Mouse (Mus musculus): ENCODE measurements at regions not wholly inside any gene's neighbourhood (a gene's known extent, or its start where the extent isn't known, plus 50 kb on each side); places are given as distances from the start of the nearest gene placed in this dataset.
"Not testable (repeated sequence)": the region's sequence is repeated elsewhere in the genome, so short reads cannot be mapped to it uniquely, and the experiment has no call there.

DNA sequence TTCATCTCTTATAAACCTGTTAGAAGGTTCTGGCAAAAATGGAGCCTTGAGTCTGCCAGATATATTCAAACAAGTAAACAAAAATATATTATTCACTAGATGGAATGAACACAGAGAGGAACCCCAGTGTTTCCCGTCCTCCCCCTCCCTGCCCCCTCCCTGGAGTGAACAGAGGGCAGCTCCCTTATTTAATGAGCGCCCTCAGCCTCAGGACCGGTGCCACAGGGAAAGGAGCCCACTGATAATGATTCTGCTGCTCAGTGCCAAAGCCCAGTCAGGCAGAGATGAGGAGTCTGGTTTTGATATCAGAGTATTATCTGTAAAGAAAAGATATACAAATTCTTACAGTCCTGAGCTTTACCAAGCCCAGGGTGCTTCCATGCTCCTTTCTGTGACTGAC lies 134.4 kb upstream of the Tmc3 start:
- intact Hi-C loops (cut with DNase I) = no loop called here
- no peak for DNase-seq

DNA sequence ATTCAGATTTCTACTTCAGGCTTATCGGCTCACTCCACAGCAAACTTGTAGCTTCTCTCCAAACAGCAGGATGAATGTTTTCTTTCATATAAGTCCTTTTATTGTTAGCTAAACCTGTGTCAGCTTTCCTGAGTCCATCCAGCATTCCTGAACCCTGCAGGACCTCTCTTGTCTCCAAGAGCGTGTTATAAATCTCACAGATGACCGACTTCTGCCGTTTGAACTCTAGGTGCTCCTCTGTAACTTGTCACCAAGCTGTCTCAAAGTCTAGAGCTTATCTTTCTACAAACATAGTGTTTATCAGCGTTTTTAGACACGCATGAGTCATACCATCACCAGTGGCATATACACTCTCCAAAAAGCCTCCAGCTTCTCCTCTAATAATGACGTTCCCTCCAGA lies 132.4 kb upstream of the Tmc3 start:
- intact Hi-C loops (cut with DNase I) = no loop called here
- no peak for DNase-seq

DNA sequence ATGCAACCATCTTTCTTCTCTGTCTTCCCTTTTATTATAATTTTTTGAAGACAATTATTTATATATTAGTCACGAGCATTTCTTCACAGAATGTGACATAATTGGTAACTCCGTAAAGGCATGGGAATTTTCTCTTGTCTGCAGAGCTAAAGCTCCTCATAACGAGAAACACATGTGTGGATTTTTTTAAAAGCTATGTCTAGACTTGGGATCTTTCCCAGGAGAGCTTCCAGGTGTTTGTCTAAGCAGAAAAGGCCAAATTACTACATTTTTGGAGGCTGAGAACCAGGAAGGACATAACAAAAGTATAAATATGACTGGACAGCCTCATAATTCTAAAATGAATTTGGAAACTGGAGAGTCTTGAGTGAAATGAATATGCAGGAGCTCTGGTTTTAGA lies 125.2 kb upstream of the Tmc3 start:
- DNase-seq = no peak
- intact Hi-C loops (cut with DNase I) = no loop called here

DNA sequence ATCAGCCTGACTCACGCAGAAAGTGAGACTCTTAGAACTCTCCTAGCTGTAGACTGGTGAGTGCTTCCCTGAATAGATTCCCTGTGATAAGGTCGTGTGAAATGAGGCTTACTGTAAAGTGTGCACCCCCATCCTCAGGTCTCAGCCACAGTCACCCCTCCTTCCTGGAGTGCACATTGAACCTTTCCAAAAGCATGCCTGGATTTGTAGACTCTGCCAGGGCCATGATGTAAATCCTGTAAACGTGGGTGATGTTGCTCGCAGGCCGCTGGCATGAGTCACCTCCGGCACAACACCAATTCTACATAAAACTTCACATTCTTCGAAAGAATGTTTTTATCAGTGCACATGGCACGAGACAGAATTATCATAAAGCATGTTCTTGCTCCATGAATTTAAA lies 117.7 kb upstream of the Tmc3 start:
- intact Hi-C loops (cut with DNase I) = no loop called here
- DNase-seq = no peak

DNA sequence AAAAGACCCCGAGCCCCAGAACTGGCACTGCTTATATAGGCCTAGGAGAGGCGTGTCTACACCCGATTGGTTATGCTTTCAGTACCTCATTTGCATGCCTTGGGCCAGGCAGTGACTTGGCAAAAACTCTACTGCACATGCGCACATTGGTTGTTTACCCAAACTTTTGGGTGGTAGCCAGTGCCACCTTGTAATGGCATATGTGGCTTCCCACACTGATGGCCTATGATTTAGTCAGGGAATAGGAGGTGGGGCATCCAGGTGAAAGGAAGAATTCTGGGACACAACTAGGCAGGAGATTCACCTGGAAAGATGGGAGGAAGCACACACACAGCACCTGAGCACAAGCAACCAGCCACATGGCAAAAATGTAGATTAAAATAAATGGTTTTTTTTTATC lies 114.9 kb upstream of the Tmc3 start:
- DNase-seq; intact Hi-C loops (cut with DNase I): not testable (repeated sequence)

DNA sequence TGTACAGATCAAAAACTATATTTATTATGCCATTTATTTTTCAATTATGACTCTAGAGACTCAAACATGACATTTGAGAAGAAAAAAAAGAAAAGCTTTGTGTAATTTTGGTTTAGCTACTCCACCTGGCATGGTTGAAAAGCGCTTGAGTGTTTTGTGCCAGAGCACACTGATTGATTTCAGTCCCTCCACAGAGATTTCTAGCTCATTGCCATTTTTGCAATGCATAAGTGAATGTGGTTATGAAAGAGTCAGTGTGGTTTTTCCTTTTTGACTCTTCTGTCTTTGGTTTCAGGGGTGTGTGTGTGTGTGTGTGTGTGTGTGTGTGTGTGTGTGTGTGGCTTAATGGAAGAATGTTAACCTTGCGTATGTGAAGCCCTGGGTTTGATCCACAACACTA lies 113.6 kb upstream of the Tmc3 start:
- intact Hi-C loops (cut with DNase I) = no loop called here
- no peak for DNase-seq

DNA sequence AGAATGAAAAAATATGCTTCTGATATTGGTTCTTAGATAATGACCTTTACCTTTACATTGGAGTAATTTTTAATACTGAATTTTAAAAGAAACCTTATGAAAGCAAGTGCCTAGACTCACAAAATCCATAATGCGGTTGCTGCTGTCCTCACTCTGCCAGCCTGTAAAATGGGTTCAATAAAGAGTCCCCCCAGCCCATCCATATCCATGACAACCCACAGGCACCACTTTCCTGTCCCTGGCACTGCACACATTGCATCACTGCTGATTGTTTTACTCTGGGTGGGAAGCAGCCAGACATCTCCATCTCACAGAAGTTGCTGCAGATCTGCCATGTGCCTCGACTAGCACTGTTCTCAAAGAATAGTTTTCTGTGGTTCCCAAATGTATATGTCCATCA lies 110.3 kb upstream of the Tmc3 start:
- DNase-seq = no peak
- intact Hi-C loops (cut with DNase I) = no loop called here

DNA sequence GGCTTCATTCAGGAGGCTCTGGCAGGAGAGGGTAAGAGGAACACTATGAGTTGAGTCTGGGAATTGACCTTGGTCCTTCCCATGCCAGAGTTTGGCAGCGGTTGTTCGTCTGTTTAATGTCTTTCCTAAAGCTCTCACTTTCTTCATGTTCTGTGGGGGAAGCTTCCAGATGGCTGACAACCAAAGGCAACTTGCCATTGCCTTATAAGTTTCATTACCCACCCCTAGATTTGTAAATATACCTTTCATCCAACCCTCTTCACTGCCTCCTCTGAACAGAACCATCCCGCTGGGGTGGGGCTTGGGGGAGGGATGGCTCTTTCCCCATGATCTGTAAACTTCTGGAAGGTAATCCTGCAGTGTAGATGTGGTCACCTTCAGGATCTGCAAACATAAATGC lies 109.7 kb upstream of the Tmc3 start:
- intact Hi-C loops (cut with DNase I) = no loop called here
- no peak for DNase-seq

DNA sequence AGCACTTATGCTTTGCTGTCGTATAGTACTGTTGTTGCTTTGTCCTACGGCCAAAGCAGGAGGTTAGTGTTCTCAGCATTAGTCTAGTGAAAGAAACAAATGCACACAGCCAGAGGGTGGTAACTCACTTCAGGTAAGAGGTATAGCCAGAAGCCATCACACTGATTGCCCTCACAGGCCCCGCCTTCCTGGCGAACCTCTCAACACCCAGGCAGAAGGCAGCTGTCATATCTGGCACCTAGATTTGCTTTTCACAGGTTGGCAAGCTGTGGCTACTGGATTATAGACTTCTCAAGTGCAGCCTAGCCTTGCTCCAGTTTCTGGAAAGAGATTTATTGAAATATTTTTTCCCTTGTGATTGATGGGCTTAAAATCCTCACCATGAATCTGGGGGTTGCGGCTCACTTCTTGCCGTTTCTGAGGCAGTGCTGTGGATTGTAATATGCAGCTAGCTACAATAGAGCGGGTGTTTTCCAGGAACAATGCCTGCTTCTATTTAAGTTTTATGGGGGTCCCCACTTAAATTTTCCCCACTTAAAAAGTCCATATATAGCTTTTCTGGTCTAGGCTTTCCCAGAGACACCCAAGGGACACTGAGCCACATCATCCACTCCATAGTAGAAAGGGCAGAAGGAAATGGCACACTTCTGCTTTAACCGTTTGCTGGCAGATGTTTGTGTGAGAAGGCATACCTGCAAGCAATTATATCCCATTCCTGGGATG lies 109.1 kb upstream of the Tmc3 start:
- no peak for DNase-seq
- intact Hi-C loops (cut with DNase I) = no loop called here

DNA sequence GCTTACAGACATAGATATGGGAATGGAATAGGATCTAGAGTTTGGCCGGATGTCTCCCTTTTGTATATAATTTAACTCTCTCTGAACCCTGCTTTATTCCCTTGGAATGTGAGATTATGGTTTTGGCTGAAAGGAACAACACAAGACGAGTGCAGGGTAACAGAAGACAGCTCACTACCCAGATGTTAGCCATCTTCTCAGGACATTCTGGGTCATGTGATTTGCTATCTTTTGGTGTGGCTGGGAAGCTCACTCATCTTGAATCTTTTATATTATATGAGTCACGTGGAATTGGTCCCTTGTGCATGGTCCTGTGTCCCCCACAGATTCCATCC lies 108.6 kb upstream of the Tmc3 start:
- DNase-seq = no peak
- intact Hi-C loops (cut with DNase I) = no loop called here

DNA sequence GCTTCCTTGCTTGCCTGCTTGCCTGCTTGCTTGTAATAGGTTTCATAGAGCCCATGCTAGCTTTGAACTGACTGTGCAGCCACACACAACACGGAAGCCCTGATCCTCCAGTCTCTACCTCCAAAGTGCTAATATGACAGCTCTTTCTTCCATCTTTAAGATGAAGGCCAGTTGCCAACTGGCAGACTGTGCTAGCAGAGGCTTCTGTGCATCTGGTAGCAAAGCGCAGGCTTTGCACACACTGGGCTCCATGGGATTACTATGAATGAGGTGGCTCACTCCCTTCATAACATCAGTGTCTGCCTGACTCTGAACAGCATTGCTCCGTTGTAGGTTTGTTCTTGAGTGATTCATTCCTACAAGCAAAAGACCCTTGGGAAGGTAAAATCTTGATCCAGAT lies 107.9 kb upstream of the Tmc3 start:
- intact Hi-C loops (cut with DNase I) = no loop called here
- no peak for DNase-seq

DNA sequence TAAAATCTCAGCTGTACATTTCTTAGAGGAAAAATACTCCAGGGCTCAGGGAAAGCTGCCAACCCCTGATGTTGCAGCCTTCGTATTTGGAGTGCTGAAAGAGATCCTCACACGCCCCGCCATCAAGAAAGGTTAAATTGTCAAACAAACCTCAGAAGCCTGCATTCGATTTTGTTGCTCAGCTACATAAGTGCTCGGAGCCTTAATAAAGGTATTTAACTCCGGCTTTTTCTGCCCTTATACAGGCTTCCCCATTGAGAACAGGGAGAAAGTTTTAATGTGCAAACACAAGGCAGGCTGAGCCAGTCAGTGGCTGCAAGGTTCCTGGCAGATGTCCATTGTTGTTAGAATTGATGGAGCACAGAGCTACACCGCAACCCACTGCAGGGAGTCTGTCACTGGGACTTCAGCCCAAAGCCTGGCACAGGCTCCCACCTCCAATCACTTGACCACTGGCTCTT lies 107.0 kb upstream of the Tmc3 start:
- intact Hi-C loops (cut with DNase I) = no loop called here
- no peak for DNase-seq

DNA sequence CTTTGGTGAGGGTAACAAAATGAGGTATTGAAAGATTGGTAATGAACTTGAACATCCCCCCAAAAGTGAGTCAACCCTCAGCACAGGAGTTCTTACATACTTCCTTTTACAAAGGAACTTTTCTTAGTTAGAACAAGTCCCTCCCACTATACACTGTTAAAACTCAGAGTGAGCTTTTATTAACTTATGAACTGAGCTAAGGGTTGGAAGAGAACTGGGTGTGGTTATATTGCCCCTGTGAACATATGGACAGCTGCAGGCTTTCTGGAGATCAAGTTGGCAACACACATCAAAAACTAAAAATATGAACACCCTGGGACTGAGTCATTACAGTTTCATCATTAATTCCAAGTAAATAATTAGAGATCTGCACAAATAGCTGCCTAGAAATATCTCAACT lies 103.1 kb upstream of the Tmc3 start:
- no peak for DNase-seq
- intact Hi-C loops (cut with DNase I) = no loop called here

DNA sequence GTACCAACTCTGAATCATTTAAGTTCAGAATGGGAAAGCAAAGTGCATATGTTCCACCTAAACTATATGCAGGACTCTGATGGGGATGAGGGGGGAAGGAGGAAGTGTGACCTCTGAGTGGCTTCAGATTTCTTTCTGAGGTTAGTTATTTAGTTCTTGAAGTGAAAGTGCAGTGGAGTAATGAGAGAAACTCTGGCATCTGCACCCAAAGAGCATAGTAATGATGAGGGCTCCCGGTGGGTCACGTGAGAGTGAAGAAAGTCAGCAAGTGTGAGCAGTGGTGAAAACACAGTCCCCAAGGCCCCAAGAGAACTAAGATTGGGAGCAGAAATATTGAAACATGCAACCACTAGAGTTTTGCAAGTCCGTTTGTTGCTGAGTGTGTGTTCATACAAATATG lies 102.5 kb upstream of the Tmc3 start:
- no peak for DNase-seq
- intact Hi-C loops (cut with DNase I) = no loop called here

DNA sequence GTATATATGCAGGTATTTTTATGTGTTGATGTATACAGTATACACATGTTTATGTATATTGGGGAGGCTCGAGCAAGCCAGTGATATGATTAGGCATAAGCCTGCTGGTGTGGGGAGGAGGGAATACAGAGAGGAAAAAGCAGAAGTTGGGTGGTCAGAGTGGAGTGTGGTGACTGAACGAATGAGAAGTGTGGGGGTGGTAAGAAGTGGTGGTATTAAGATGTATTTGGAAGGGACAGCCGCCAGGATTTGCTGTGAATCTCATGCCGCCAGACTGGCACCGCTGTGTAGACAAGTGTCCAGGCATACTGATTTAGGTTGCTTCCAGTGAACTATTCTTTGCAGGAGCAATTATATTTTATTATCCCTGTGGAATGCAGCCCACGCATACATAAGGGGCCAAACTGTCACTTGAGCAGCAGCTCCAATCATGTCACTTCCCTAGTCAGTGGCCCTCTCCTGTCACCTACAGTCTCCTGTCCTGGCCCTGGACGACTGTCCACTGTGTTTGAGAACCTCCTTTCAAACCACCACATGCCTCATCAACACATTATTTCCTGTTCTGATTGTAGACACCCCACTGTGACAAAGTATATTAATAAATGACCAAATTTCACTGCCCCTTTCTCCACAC lies 101.9 kb upstream of the Tmc3 start:
- intact Hi-C loops (cut with DNase I) = no loop called here

DNA sequence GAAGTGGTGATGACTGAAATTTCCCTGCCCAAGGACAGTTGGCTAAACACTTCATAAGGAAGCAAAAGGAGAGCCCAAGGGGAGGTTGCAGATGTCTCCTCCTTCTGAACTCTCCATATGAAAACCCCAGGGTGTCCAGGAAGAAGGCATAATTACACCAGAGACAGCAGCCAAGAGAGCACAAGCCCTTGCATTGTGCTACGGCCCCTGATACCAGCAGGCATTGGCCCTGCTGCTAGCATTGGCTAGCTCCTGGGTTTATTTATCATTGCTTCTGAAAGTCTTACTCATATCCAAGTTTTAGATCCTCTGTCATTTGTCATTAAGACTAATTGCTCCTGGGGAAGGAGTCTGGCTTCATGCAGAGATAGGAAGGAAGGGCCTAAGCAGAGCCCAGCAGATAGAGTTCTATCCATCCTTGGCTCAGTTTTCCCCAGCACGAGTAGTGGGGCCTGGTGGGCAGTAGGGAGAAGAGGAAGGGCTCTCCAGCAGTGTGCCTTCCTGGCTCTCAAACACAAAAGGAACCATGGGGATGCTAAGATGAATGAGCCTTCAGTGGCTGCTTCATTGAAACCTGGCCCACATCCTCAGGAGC lies 98.5 kb upstream of the Tmc3 start:
- intact Hi-C loops (cut with DNase I) = no loop called here
- no peak for DNase-seq

More for the DNA sequence above, 101.9 kb upstream of the Tmc3 start:
- no peak for DNase-seq

DNA sequence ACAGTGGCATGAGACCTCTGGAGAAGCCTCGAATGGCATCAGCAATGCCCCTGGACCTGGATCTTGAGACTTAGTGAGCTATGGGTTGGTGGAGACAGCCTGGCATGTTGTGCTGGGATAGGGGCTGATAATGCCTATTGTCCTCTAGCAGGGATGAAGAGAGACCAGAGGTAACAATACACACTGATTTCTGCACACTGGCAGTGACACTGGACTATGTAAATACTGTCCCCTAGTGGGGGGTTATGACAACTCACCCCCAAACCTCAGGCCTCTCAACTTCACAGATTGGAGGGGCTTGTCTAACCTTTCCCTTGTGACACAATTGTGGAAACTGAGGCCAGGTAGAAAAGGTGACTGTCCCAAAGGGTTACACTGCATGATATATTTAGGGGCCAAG lies 94.9 kb upstream of the Tmc3 start:
- intact Hi-C loops (cut with DNase I) = loop anchor here (1.0 to 5.0 kb wide), 3 partner anchors 63 to 775 kb away; no protein-coding TSS in a partner anchor
- DNase-seq = peak in 1 of 2 experiments; percentile 30

DNA sequence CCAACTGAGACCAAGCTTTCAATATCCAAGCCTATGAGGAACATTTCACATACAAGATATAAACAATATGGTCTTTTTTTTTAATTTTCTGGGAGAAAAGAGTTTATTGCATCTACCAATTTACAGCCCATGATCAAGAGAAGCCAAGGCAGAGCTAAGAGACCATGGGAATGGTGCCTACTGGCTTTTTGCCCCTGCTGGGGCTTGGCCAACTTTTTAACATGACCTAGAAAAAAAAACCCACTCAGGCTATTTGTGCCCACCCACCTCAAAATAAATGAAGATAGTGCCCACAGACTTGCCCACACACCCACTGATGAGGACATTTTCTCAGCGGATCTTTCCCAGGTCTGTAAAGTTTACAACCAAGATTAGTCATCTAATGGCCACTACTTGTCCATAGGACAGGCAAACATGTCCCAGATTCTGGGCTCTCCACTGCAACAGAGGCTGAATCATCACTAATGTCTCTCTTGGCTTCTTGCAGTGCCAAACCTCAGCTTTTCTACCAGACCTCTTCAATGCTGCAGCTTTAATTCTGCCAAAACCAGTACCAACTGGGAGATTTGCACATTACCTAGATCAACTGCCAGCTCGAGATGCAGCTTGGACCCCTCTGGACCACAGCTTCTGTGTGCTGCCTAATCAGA lies 79.6 kb upstream of the Tmc3 start:
- intact Hi-C loops (cut with DNase I) = no loop called here
- DNase-seq = no peak

DNA sequence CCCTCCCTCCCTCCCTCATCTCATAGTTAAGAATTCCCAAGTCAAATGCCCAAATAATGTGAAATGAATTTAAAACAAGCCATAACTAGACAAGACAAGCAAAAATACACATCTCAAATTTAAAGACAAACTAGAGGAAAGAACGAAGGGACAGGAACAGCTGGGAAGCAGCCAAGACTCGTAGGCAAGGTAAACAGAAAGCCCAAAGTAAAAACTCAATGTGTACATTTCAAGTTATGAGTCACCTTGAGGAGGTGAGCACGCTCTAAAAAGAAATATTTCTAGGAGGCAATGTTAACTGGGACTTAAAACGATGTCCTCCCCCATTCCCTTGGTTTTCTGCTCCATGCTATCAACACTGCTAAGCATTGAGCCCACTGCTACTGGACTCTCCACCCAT lies 68.4 kb upstream of the Tmc3 start:
- DNase-seq = no peak
- intact Hi-C loops (cut with DNase I) = no loop called here

DNA sequence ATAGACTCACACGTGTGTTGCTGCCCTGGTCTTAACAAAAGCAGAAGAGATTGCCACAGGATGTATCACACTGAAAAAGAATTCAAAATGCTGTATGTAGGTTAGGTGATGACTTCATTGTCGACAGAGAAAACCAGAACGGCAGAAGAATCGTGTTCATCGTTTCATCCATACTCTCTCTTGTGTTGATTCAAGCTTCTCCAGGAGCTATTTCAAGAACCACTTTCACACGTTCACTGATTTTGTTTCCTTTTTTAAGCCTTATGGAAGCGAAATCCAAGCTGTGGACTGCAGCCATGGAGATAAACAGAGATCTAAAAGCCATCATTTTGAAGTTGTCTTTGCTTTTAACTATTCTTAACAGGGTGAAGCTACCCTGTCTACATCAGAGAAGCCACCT lies 63.2 kb upstream of the Tmc3 start:
- intact Hi-C loops (cut with DNase I) = no loop called here
- DNase-seq = no peak

Data from heart, postnatal 14 days (tissue).